Mouse (Mus musculus) thymus, adult 2 months (tissue): ENCODE results near the gene Pabpn1l. TPM values are rescaled to one million over a fixed set of nuclear protein-coding genes. Genes with fewer than 3 reads are reported as not detected.

Experiments
- DNase-seq: peaks from one replicate; pipeline ENCODE4 v3.0.0; 2021
- H3K27ac ChIP-seq: fragments of 200-500 bp; 2 replicates; pipeline ENCODE4 v1.5.1; 2012; ENCODE audit warnings: low read length, control low read depth; ENCODE audit not compliant: control insufficient read depth, insufficient read depth
- H3K27me3 ChIP-seq: fragments of 200-500 bp; 2 replicates; pipeline ENCODE4 v1.6.1; 2012; ENCODE audit warnings: mild to moderate bottlenecking, low read length, moderate library complexity, mixed read lengths; ENCODE audit not compliant: control insufficient read depth, insufficient read depth
- H3K36me3 ChIP-seq: fragments of 200-500 bp; 2 replicates; pipeline ENCODE4 v1.6.1; 2012; ENCODE audit warnings: mild to moderate bottlenecking, low read length, moderate library complexity; ENCODE audit not compliant: control insufficient read depth, insufficient read depth
- H3K4me1 ChIP-seq: fragments of 200-500 bp; replicated peaks from 2 replicates; pipeline ENCODE4 v1.6.1; 2012; ENCODE audit warnings: low read length; ENCODE audit not compliant: control insufficient read depth, insufficient read depth
- H3K4me3 ChIP-seq: fragments of 200-500 bp; 2 replicates; pipeline ENCODE4 v1.5.1; 2012; ENCODE audit warnings: mild to moderate bottlenecking, low read length, control low read depth, moderate library complexity; ENCODE audit not compliant: control insufficient read depth, insufficient read depth
- CTCF ChIP-seq: fragments of 200-500 bp; IDR thresholded peaks from 2 replicates; pipeline ENCODE4 v1.5.1; 2012; ENCODE audit warnings: mild to moderate bottlenecking, control low read depth, low read length, moderate library complexity, borderline replicate concordance; ENCODE audit not compliant: control insufficient read depth, poor library complexity, insufficient read depth; ENCODE audit errors: extremely low read depth
- POLR2A ChIP-seq: fragments of 200-500 bp; IDR thresholded peaks from 2 replicates; pipeline ENCODE4 v1.6.1; 2012; ENCODE audit warnings: mild to moderate bottlenecking, low read length, control low read depth, moderate library complexity; ENCODE audit not compliant: control insufficient read depth, poor library complexity, insufficient read depth; ENCODE audit errors: extremely low read depth
- WGBS: fragments of 180-500 bp; shearing (Covaris S2); methylation state at CpG from one replicate; pipeline ENCODE4 v1.1.7; 2018; 5-methylcytosine and 5-hydroxymethylcytosine counted together
- polyA plus RNA-seq: library from polyadenylated mRNA; depleted of rRNA; stranded (reverse); fragments of >200 nt; gene quantifications from 2 replicates; pipeline ENCODE4 v1.2.3, GENCODE M21; 2012

The Pabpn1l gene
- polyA plus RNA-seq, 1 experiment, result 0.20 TPM

DNA sequence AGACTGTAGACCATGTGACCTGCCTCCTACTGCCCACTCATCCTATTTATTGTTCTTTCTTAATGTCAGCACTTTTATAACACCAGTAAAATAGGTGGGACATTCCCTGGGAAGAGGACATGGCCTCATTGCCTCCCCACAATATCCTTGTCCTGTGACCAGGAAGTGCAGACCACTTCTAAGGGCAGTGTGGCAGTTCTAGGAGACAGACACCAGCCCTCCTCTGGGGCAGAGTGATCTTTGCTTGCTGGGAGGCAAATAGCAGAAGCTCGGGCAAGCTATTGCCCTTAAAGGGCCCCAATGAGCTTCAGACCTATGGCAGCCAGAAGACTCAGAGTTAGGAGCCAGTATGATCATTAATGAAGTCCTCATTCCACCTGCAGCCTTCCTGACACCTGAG is 17.9 kb downstream of the Pabpn1l start:
- DNase-seq, result no peak
- H3K4me3 ChIP-seq, result no peak overlapping the region
- TF ChIP-seq CTCF, result no peak
- WGBS, result 70% methylated on average over 1 of the region's 1 CpGs
- no peaks in the 10 kb centered on the region for H3K27me3 ChIP-seq
- no peak overlapping the region for H3K27ac ChIP-seq
- H3K4me1 ChIP-seq, result no peaks in the 10 kb centered on the region
- no peaks in the 10 kb centered on the region for H3K36me3 ChIP-seq

GRCm38 (mm10) chr8:122600666-122601065 is 21.9 kb downstream of the Pabpn1l start:
- DNase-seq, result no peak
- Histone ChIP-seq H3K27me3 (no peaks in the 10 kb centered on the region), H3K4me3 (no peak overlapping the region), H3K4me1 (peaks cover 10% of the 10 kb centered on the region), H3K27ac (no peak overlapping the region), H3K36me3 (no peaks in the 10 kb centered on the region)
- TF ChIP-seq POLR2A (no peak), CTCF (no peak)
- WGBS, result 98% methylated on average over 9 of the region's 9 CpGs

DNA sequence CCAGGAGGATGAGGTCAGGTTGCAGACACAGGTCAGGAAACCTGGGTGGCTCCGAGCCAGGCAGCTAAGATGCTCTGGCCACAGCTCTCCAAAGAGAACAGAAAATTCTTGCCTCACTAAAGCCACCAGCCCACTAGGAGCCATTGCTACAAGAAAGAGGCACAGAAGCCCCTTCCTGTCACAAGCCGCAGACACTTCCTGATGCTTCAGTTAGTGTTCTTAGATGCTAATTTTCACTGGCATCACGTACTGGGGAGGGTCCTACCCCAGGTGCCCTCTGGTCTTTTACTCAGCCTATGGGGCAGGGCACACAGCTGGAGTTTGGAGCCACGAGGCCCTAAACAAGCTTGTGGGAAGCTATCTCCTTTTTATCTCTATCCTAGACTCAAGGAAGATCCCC is 26.5 kb downstream of the Pabpn1l start:
- DNase-seq, result peak; percentile 36
- Histone ChIP-seq H3K36me3 (no peaks in the 10 kb centered on the region), H3K4me3 (peak overlapping the region; percentile 15), H3K4me1 (peaks cover 18% of the 10 kb centered on the region), H3K27me3 (no peaks in the 10 kb centered on the region), H3K27ac (peak overlapping the region; percentile 68; the same call in 1 of the 2 replicates)
- WGBS, result 27% methylated on average over 4 of the region's 4 CpGs
- TF ChIP-seq POLR2A (no peak), CTCF (no peak)

- H3K4me3 ChIP-seq, result no peak overlapping the region
- H3K4me1 ChIP-seq, result peaks cover 18% of the 10 kb centered on the region
- 95% methylated on average over 19 of the region's 19 CpGs for WGBS
- H3K36me3 ChIP-seq, result no peaks in the 10 kb centered on the region
- no peaks in the 10 kb centered on the region for H3K27me3 ChIP-seq
- no peak for TF ChIP-seq CTCF
- TF ChIP-seq POLR2A, result no peak
- no peak for DNase-seq
- no peak overlapping the region for H3K27ac ChIP-seq
Measured at GRCm38 (mm10) chr8:122593783-122594507, 28.6 kb downstream of the Pabpn1l start.

GRCm38 (mm10) chr8:122593240-122593639 is 29.3 kb downstream of the Pabpn1l start:
- Histone ChIP-seq H3K27ac (no peak overlapping the region), H3K4me3 (no peak overlapping the region), H3K36me3 (no peaks in the 10 kb centered on the region), H3K4me1 (peaks cover 18% of the 10 kb centered on the region), H3K27me3 (no peaks in the 10 kb centered on the region)
- DNase-seq, result no peak
- 93% methylated on average over 12 of the region's 12 CpGs for WGBS
- TF ChIP-seq CTCF (no peak), POLR2A (no peak)

DNA sequence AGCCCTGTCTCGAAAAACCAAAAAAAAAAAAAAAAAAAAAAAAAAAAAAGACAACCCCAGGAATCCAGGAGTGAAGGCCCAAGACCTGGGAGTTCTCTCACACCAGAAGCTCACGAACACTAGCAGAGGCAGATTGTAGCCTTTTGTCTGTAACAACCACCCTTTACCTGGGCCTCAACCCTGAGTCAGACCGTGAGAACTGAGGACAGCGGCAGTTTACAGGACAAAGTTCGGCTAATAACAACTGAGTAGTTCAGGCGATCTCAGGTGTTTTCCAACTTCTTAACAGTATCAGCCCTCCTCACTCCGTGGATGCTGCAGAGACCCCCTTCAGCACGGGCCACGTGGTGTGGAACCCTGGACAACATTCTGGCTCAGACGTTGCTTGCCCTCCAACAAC is 35.8 kb downstream of the Pabpn1l start:
- TF ChIP-seq CTCF, result no peak
- no peak for TF ChIP-seq POLR2A
- H3K36me3 ChIP-seq, result no peaks in the 10 kb centered on the region
- no peaks in the 10 kb centered on the region for H3K4me1 ChIP-seq
- no peak overlapping the region for H3K27ac ChIP-seq
- no peak for DNase-seq
- WGBS, result 94% methylated on average over 10 of the region's 10 CpGs
- H3K27me3 ChIP-seq, result no peaks in the 10 kb centered on the region
- H3K4me3 ChIP-seq, result no peak overlapping the region

DNA sequence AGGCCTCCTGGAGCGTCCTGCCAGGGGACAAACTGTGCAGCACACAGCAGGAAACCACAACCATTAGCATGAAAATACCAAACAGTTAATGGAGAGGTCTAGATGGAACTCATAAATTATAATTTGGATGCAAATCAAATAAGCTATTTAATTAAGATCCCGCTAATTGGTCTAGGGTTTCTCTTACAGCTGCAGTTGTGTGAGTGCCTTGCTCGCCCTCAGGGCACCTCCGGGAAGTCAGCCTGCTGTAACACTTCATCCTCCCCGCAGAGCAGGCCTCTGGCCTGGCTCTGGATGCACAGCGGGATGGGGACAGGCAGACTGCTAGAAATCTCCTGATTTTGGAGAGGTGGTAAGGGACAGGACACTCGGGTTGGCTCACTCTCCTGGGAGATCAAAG is 36.4 kb downstream of the Pabpn1l start:
- no peak for DNase-seq
- no peak for TF ChIP-seq POLR2A
- no peak for TF ChIP-seq CTCF
- H3K4me1 ChIP-seq, result no peaks in the 10 kb centered on the region
- H3K36me3 ChIP-seq, result no peaks in the 10 kb centered on the region
- H3K27me3 ChIP-seq, result no peaks in the 10 kb centered on the region
- no peak overlapping the region for H3K4me3 ChIP-seq
- 96% methylated on average over 7 of the region's 7 CpGs for WGBS
- H3K27ac ChIP-seq, result no peak overlapping the region
